ENCODE assay signal across 7 mouse cellular contexts in genomic region chr10:81356352-81356990, GRCm38 (mm10). TPM values are rescaled to one million over a fixed set of nuclear protein-coding genes. Genes with fewer than 3 reads are reported as not detected.
DNase-seq lines count a peak whose midpoint lies in the region; ATAC-seq and TF ChIP-seq lines count a peak whose summit lies in the region.

No protein-coding gene starts in this region.

- H3K4me1 ChIP-seq in E14TG2a.4 (replicated peaks; ENCODE audit: low read depth, low read length): peaks cover 94% of the 10 kb centered on the region
- peaks cover 64% of the 10 kb centered on the region for H3K4me1 ChIP-seq in liver, embryonic 16.5 days (ENCODE audit: control insufficient read depth, low read depth, low read length)
- H3K4me1 ChIP-seq in stomach, embryonic 15.5 days: peaks cover 28% of the 10 kb centered on the region

- H3K27me3 ChIP-seq in E14TG2a.4 (ENCODE audit: insufficient read depth, low read length): no peaks in the 10 kb centered on the region
- no peaks in the 10 kb centered on the region for H3K27me3 ChIP-seq in liver, embryonic 16.5 days (ENCODE audit: control insufficient read depth, insufficient read depth, low read depth, low read length)
- H3K27me3 ChIP-seq in stomach, embryonic 15.5 days (replicated peaks): no peaks in the 10 kb centered on the region

- no peaks in the 10 kb centered on the region for H3K9me3 ChIP-seq in E14TG2a.4 (ENCODE audit: low read length)
- no peaks in the 10 kb centered on the region for H3K9me3 ChIP-seq in liver, embryonic 16.5 days (replicated peaks; ENCODE audit: control insufficient read depth, low read length)
- H3K9me3 ChIP-seq in stomach, embryonic 15.5 days: no peaks in the 10 kb centered on the region

- peak; percentile 66 to 72 for ATAC-seq in hematopoietic stem cell, adult 5-6 weeks (replicated peaks in 1 of 2; ENCODE audit: insufficient read depth in 1 of 2, low FRiP score in 2 of 2, low TSS enrichment in 1 of 2, low read depth in 1 of 2, poor library complexity in 2 of 2, severe bottlenecking in 2 of 2)
- ATAC-seq in liver, embryonic 16.5 days (ENCODE audit: low read depth): no peak
- no peak for ATAC-seq in stomach, embryonic 15.5 days (ENCODE audit: insufficient read depth, low FRiP score, low read depth)
- no peak for ATAC-seq in megakaryocyte-erythroid progenitor cell, adult 5-6 weeks (replicated peaks; ENCODE audit: low FRiP score, low TSS enrichment, poor library complexity, severe bottlenecking)

- peak overlapping the region; percentile 49 for H3K27ac ChIP-seq in liver, embryonic 16.5 days (ENCODE audit: low read length)
- no peak overlapping the region for H3K27ac ChIP-seq in stomach, embryonic 15.5 days

- H3K9ac ChIP-seq in liver, embryonic 16.5 days (ENCODE audit: low read depth, low read length): peak overlapping the region; percentile 48
- H3K9ac ChIP-seq in stomach, embryonic 15.5 days: no peak overlapping the region

- TF ChIP-seq CTCF in E14TG2a.4 (conservative IDR thresholded peaks at IDR 0.05; ENCODE audit: low read length): no peak

- H3K4me3 ChIP-seq in E14TG2a.4 (replicated peaks; ENCODE audit: low read length): peak overlapping the region; percentile 93
- H3K4me3 ChIP-seq in liver, embryonic 16.5 days (ENCODE audit: low read depth, low read length): peak overlapping the region; percentile 87
- H3K4me3 ChIP-seq in stomach, embryonic 15.5 days (replicated peaks): peak overlapping the region; percentile 83; the same call in 1 of the 2 replicates

- peak overlapping the region; percentile 58 for H3K4me2 ChIP-seq in liver, embryonic 16.5 days (ENCODE audit: low read depth, low read length)
- H3K4me2 ChIP-seq in stomach, embryonic 15.5 days: peak overlapping the region; percentile 99

- peaks cover 31% of the 10 kb centered on the region for H3K36me3 ChIP-seq in E14TG2a.4 (ENCODE audit: insufficient read depth, low read length)
- peaks cover 5% of the 10 kb centered on the region; the same call in 1 of the 2 replicates for H3K36me3 ChIP-seq in liver, embryonic 16.5 days (ENCODE audit: control insufficient read depth, insufficient read depth)
- no peaks in the 10 kb centered on the region for H3K36me3 ChIP-seq in stomach, embryonic 15.5 days

- 19% methylated on average over 12 of the region's 12 CpGs for WGBS in liver, embryonic 16.5 days (ENCODE audit: insufficient replicate concordance)
- WGBS in stomach, embryonic 15.5 days: 50% methylated on average over 12 of the region's 12 CpGs

- DNase-seq in A20 (ENCODE audit: low read depth, low spot score): peak; percentile 87
- no peak for DNase-seq in cerebellum, adult 9-11 months

RNA-seq across cellular contexts. Expression of gene Mfsd12, which starts 0.8 kb away (rescaled TPM):
- total RNA-seq in hematopoietic stem cell, adult 5-6 weeks (2017): 10.4 and 16.9 TPM in 2 replicates
- polyA plus RNA-seq in liver, embryonic 16.5 days (2015; fragmentation: Nextera tagmentation; extraction: Ambion mirVana): 9.2 and 11.9 TPM in 2 replicates
- 12.8 and 13.6 TPM in 2 replicates for polyA plus RNA-seq in stomach, embryonic 15.5 days (2015; fragmentation: Nextera tagmentation; extraction: Ambion mirVana)
- 15.7 and 16.4 TPM in 2 replicates for total RNA-seq in megakaryocyte-erythroid progenitor cell, adult 5-6 weeks (2014; fragmentation: Nextera tagmentation)
- 13.9 and 14.1 TPM in 2 replicates for total RNA-seq in megakaryocyte-erythroid progenitor cell, adult 5-6 weeks (2017)

RNA-seq across cellular contexts. Expression of gene Hmg20b, which starts 6.2 kb away (rescaled TPM):
- total RNA-seq in hematopoietic stem cell, adult 5-6 weeks (2017): 25.6 and 37.4 TPM in 2 replicates
- 19.8 and 22.5 TPM in 2 replicates for polyA plus RNA-seq in liver, embryonic 16.5 days (2015; fragmentation: Nextera tagmentation; extraction: Ambion mirVana)
- polyA plus RNA-seq in stomach, embryonic 15.5 days (2015; fragmentation: Nextera tagmentation; extraction: Ambion mirVana): 78.8 and 79.1 TPM in 2 replicates
- total RNA-seq in megakaryocyte-erythroid progenitor cell, adult 5-6 weeks (2014; fragmentation: Nextera tagmentation): 25.7 and 37.6 TPM in 2 replicates
- total RNA-seq in megakaryocyte-erythroid progenitor cell, adult 5-6 weeks (2017): 44.2 and 61.1 TPM in 2 replicates

RNA-seq across cellular contexts. Expression of gene 4930404N11Rik, which starts 9.1 kb away (rescaled TPM):
- total RNA-seq in hematopoietic stem cell, adult 5-6 weeks (2017): 1.1 and 3.3 TPM in 2 replicates
- polyA plus RNA-seq in liver, embryonic 16.5 days (2015; fragmentation: Nextera tagmentation; extraction: Ambion mirVana): 1.9 and 2.5 TPM in 2 replicates
- 1.2 and 1.5 TPM in 2 replicates for polyA plus RNA-seq in stomach, embryonic 15.5 days (2015; fragmentation: Nextera tagmentation; extraction: Ambion mirVana)
- 0.70 TPM in 1 of 2 replicates, not detected in the other for total RNA-seq in megakaryocyte-erythroid progenitor cell, adult 5-6 weeks (2014; fragmentation: Nextera tagmentation)
- 1.9 TPM in 1 of 2 replicates, not detected in the other for total RNA-seq in megakaryocyte-erythroid progenitor cell, adult 5-6 weeks (2017)

RNA-seq across cellular contexts. Expression of gene Gipc3, which starts 13.4 kb away (rescaled TPM):
- total RNA-seq in hematopoietic stem cell, adult 5-6 weeks (2017): 0.10 and 0.56 TPM in 2 replicates
- polyA plus RNA-seq in liver, embryonic 16.5 days (2015; fragmentation: Nextera tagmentation; extraction: Ambion mirVana): not detected in 2 replicates
- 0.04 and 0.12 TPM in 2 replicates for polyA plus RNA-seq in stomach, embryonic 15.5 days (2015; fragmentation: Nextera tagmentation; extraction: Ambion mirVana)
- not detected in 2 replicates for total RNA-seq in megakaryocyte-erythroid progenitor cell, adult 5-6 weeks (2014; fragmentation: Nextera tagmentation)
- not detected in 2 replicates for total RNA-seq in megakaryocyte-erythroid progenitor cell, adult 5-6 weeks (2017)

RNA-seq across cellular contexts. Expression of gene Fzr1, which starts 21.8 kb away (rescaled TPM):
- total RNA-seq in hematopoietic stem cell, adult 5-6 weeks (2017): 11.6 and 17.2 TPM in 2 replicates
- 128 and 138 TPM in 2 replicates for polyA plus RNA-seq in liver, embryonic 16.5 days (2015; fragmentation: Nextera tagmentation; extraction: Ambion mirVana)
- 88.5 and 90.5 TPM in 2 replicates for polyA plus RNA-seq in stomach, embryonic 15.5 days (2015; fragmentation: Nextera tagmentation; extraction: Ambion mirVana)
- total RNA-seq in megakaryocyte-erythroid progenitor cell, adult 5-6 weeks (2014; fragmentation: Nextera tagmentation): 28.5 and 50.0 TPM in 2 replicates
- 12.2 and 14.9 TPM in 2 replicates for total RNA-seq in megakaryocyte-erythroid progenitor cell, adult 5-6 weeks (2017)

Comparison
In these comparisons a context has a peak if more than half of its experiments do, and no peak if none do; other contexts are left out.
1. ATAC-seq: peak in hematopoietic stem cell, adult 5-6 weeks (2 of 2); none in liver, embryonic 16.5 days (single experiment), stomach, embryonic 15.5 days (single experiment) and megakaryocyte-erythroid progenitor cell, adult 5-6 weeks (single experiment).
2. Peak in every context shown above with its lines, with median percentiles within 50 percentile points of each other: H3K4me3 ChIP-seq.